Mouse (Mus musculus): ENCODE measurements around the gene Kif13a. TPM values are rescaled to one million over a fixed set of nuclear protein-coding genes. Genes with fewer than 3 reads are reported as not detected.

The Kif13a gene
- polyA plus RNA-seq, 1 experiment from 2014 or later: 23.1 TPM

GRCm38 (mm10) chr13:46715976-46716639, 213.6 kb downstream of the Kif13a start:
- ATAC-seq (replicated peaks; ENCODE audit: low FRiP score) (no peak), DNase-seq (ENCODE audit: low spot score) (no peak)
- Histone ChIP-seq H3K27ac (ENCODE audit: low read depth, low read length) (no peak overlapping the region), H3K4me1 (replicated peaks; ENCODE audit: control insufficient read depth, insufficient read depth, low read length) (no peaks in the 10 kb centered on the region), H3K36me3 (ENCODE audit: control insufficient read depth, insufficient read depth, low read length) (peaks cover 4% of the 10 kb centered on the region; the same call in 1 of the 2 replicates), H3K27me3 (ENCODE audit: control insufficient read depth, insufficient read depth, low read length) (no peaks in the 10 kb centered on the region), H3K4me3 (ENCODE audit: low read depth, low read length) (no peak overlapping the region), H3K9ac (ENCODE audit: low read length) (no peak overlapping the region), H3K4me2 (ENCODE audit: low read depth, low read length, severe bottlenecking) (no peak overlapping the region), H3K9me3 (ENCODE audit: control insufficient read depth, low read length) (no peaks in the 10 kb centered on the region)
- WGBS: 90% methylated on average over 3 of the region's 3 CpGs

- WGBS: 89% methylated on average over 5 of the region's 5 CpGs
- H3K9me3 ChIP-seq (ENCODE audit: control insufficient read depth, low read length): no peaks in the 10 kb centered on the region
- no peak overlapping the region for H3K27ac ChIP-seq (ENCODE audit: low read depth, low read length)
- H3K4me2 ChIP-seq (ENCODE audit: low read depth, low read length, severe bottlenecking): no peak overlapping the region
- no peak overlapping the region for H3K4me3 ChIP-seq (ENCODE audit: low read depth, low read length)
- H3K27me3 ChIP-seq (ENCODE audit: control insufficient read depth, insufficient read depth, low read length): no peaks in the 10 kb centered on the region
- H3K36me3 ChIP-seq (ENCODE audit: control insufficient read depth, insufficient read depth, low read length): peaks cover 4% of the 10 kb centered on the region; the same call in 1 of the 2 replicates
- H3K4me1 ChIP-seq (replicated peaks; ENCODE audit: control insufficient read depth, insufficient read depth, low read length): no peaks in the 10 kb centered on the region
- no peak overlapping the region for H3K9ac ChIP-seq (ENCODE audit: low read length)
- DNase-seq (ENCODE audit: low spot score) (no peak), ATAC-seq (replicated peaks; ENCODE audit: low FRiP score) (no peak)
Measured at GRCm38 (mm10) chr13:46713486-46713885, 216.2 kb downstream of the Kif13a start.

GRCm38 (mm10) chr13:46703138-46703537, 226.5 kb downstream of the Kif13a start:
- Histone ChIP-seq H3K36me3 (ENCODE audit: control insufficient read depth, insufficient read depth, low read length) (peaks cover 3% of the 10 kb centered on the region; the same call in 1 of the 2 replicates), H3K4me3 (ENCODE audit: low read depth, low read length) (no peak overlapping the region), H3K9me3 (ENCODE audit: control insufficient read depth, low read length) (no peaks in the 10 kb centered on the region), H3K27me3 (ENCODE audit: control insufficient read depth, insufficient read depth, low read length) (no peaks in the 10 kb centered on the region), H3K9ac (ENCODE audit: low read length) (no peak overlapping the region), H3K4me2 (ENCODE audit: low read depth, low read length, severe bottlenecking) (no peak overlapping the region), H3K4me1 (replicated peaks; ENCODE audit: control insufficient read depth, insufficient read depth, low read length) (no peaks in the 10 kb centered on the region), H3K27ac (ENCODE audit: low read depth, low read length) (no peak overlapping the region)
- ATAC-seq (replicated peaks; ENCODE audit: low FRiP score) (no peak), DNase-seq (ENCODE audit: low spot score) (no peak)
- WGBS: 83% methylated on average over 5 of the region's 5 CpGs

GRCm38 (mm10) chr13:46701486-46701885, 228.2 kb downstream of the Kif13a start:
- Histone ChIP-seq H3K9me3 (ENCODE audit: control insufficient read depth, low read length) (no peaks in the 10 kb centered on the region), H3K27me3 (ENCODE audit: control insufficient read depth, insufficient read depth, low read length) (no peaks in the 10 kb centered on the region), H3K4me1 (replicated peaks; ENCODE audit: control insufficient read depth, insufficient read depth, low read length) (no peaks in the 10 kb centered on the region), H3K4me3 (ENCODE audit: low read depth, low read length) (no peak overlapping the region), H3K9ac (ENCODE audit: low read length) (no peak overlapping the region), H3K4me2 (ENCODE audit: low read depth, low read length, severe bottlenecking) (no peak overlapping the region), H3K27ac (ENCODE audit: low read depth, low read length) (no peak overlapping the region), H3K36me3 (ENCODE audit: control insufficient read depth, insufficient read depth, low read length) (peaks cover 3% of the 10 kb centered on the region; the same call in 1 of the 2 replicates)
- DNase-seq (ENCODE audit: low spot score) (no peak), ATAC-seq (replicated peaks; ENCODE audit: low FRiP score) (no peak)
- WGBS: 96% methylated on average over 2 of the region's 2 CpGs

- DNase-seq (ENCODE audit: low spot score) (no peak), ATAC-seq (replicated peaks; ENCODE audit: low FRiP score) (no peak)
- H3K4me1 ChIP-seq (replicated peaks; ENCODE audit: control insufficient read depth, insufficient read depth, low read length): no peaks in the 10 kb centered on the region
- H3K9me3 ChIP-seq (ENCODE audit: control insufficient read depth, low read length): no peaks in the 10 kb centered on the region
- H3K9ac ChIP-seq (ENCODE audit: low read length): no peak overlapping the region
- no peak overlapping the region for H3K27ac ChIP-seq (ENCODE audit: low read depth, low read length)
- H3K36me3 ChIP-seq (ENCODE audit: control insufficient read depth, insufficient read depth, low read length): peaks cover under 1% of the 10 kb centered on the region; the same call in 1 of the 2 replicates
- no peak overlapping the region for H3K4me3 ChIP-seq (ENCODE audit: low read depth, low read length)
- H3K27me3 ChIP-seq (ENCODE audit: control insufficient read depth, insufficient read depth, low read length): no peaks in the 10 kb centered on the region
- WGBS: 88% methylated on average over 1 of the region's 1 CpGs
- no peak overlapping the region for H3K4me2 ChIP-seq (ENCODE audit: low read depth, low read length, severe bottlenecking)
Measured at GRCm38 (mm10) chr13:46699372-46699771, 230.3 kb downstream of the Kif13a start.

Other genes with a start within 250 kb of the Kif13a start
- 49.3 and 49.7 TPM in 2 replicates for gene Nup153, start 201.9 kb downstream of the Kif13a start, polyA plus RNA-seq (2014; fragmentation: Nextera tagmentation; extraction: Ambion mirVana)
- 5.3 and 6.9 TPM in 2 replicates for gene Nhlrc1, start 85.0 kb upstream of the Kif13a start, polyA plus RNA-seq (2014; fragmentation: Nextera tagmentation; extraction: Ambion mirVana)
- gene Kdm1b, start 113.6 kb upstream of the Kif13a start, polyA plus RNA-seq (2014; fragmentation: Nextera tagmentation; extraction: Ambion mirVana): 20.4 and 21.1 TPM in 2 replicates
- 31.7 and 34.2 TPM in 2 replicates for gene Tpmt, start 114.9 kb upstream of the Kif13a start, polyA plus RNA-seq (2014; fragmentation: Nextera tagmentation; extraction: Ambion mirVana)
- gene Dek, start 176.3 kb upstream of the Kif13a start, polyA plus RNA-seq (2014; fragmentation: Nextera tagmentation; extraction: Ambion mirVana): 434 and 453 TPM in 2 replicates
- 0.73 and 0.80 TPM in 2 replicates for gene Rnf144b, start 192.8 kb upstream of the Kif13a start, polyA plus RNA-seq (2014; fragmentation: Nextera tagmentation; extraction: Ambion mirVana)